Mouse (Mus musculus) kidney, postnatal 36 days (tissue): ENCODE results near the gene Mgst2.

Experiments used
- DNase-seq, 2 experiments: peaks; one replicate each; pipeline ENCODE4 v3.0.0; 2021 to 2022; ENCODE audit warnings: mixed read lengths in 2 of 2

The Mgst2 gene

DNA sequence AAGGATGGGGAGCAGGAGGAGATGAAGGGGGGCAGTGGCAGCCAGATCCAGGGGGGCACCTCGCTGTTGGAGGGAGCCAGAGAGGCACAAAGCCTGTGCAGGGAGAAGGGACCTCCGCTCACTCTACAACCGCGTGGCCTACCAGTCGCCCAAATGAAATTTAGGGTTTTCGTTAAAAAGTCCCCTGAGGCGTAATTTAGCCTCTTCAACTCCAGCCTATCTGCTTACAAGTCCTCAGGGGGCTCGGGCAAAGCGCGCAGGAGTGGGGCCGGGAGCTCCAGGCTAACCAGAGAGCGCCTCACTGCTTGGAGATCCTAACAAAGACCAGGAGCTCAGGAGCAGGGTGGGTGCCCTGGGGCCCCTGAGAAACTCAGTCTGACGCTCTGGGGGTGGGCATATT lies 41.8 kb downstream of the Mgst2 start:
- DNase-seq: no peak

GRCm38 (mm10) chr3:51702701-51703286 lies 42.6 kb downstream of the Mgst2 start:
- no peak for DNase-seq

DNA sequence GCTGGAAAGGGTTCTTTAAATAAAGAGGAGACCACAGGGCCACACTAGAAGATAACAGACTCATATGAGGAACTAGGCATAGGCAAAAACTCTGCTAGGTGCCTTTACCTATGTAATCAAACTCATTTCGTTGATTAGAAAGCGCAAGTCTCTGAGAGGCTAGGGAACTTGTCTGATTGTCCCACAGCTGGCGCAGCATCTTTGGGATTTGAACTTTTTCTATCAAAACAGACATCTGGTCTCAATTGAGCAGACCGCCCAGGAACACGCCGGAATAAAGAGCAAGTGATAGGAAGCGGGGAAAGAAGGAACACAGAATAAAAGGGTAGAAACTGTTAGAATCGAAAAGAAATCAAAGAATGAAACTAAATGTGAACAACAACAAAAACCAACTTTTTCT lies 43.3 kb downstream of the Mgst2 start:
- no peak for DNase-seq

- no peak for DNase-seq
Measured at GRCm38 (mm10) chr3:51705220-51705619, 45.1 kb downstream of the Mgst2 start.

- no peak for DNase-seq
Measured at GRCm38 (mm10) chr3:51708375-51708745, 48.2 kb downstream of the Mgst2 start.

DNA sequence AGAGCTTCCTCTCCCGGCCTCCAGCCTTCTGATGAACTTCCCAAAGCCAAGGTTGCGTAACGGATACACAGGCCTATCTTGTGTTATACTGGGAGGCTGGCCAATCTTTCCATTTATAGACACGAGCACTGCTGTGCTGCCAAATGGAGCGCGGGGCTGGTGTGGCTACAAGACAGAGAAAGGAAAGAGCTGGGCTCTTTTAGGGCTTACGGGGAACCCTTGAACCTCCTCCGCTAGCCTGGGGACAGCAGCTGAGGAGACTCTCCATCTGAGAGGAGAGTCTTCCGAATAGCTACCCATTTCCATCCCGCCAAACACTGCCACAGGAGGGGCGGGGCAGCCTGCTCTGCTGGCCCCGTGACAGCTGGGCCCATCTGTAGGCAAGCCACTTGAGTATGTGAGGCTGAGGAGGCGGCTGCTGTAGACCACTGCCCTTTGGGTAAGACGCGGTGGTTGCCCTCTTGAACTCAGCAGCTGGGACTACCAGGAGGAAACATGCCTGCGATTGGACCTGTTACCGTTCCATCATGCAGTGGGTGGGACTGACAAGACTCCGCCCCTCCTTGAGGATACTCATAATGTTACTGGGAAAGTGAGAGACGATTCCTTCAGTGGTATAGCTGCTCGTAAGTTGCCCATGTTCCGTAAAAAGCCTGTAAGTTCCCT lies 48.7 kb downstream of the Mgst2 start:
- DNase-seq: peak; percentile 83 to 93

DNA sequence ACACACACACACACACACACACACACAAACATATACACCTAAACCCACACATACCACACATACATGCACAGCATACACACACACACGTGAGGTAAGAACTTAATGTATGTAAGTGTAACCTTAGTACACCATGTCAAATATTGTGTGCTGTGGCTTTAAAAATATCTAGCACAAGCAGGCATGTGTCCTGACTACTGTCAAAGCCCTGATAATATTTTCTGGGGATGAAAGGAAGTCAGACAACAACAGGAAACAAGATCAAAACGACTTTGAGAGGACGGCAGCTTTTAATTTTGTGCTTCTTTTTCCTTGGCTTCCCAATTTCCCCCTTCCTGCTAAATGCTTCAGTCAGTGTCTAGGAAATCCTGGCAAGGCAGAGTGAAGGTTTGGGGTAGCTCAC lies 52.2 kb downstream of the Mgst2 start:
- DNase-seq: no peak

- no peak for DNase-seq
Measured at GRCm38 (mm10) chr3:51713233-51713632, 53.1 kb downstream of the Mgst2 start.

DNA sequence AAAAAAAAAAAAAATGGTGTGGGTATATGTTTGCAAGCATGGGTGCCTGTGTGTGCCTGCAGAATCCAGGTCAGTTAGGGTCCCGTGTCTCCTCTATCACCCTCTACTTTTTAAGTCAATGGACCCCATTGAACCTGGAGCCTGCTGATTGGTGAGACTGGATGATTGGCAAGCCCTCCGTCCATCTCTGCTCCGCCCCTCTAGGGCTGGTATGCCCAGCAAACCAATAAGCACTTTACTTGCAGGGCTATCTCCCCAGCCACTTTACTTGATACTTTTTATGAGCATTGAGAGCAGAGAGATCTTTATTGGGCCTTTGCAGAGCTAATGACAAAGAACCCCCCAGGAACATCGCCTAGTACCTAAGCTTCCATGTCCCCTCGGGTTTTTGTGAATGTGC lies 54.3 kb downstream of the Mgst2 start:
- DNase-seq: no peak

- no peak for DNase-seq
Measured at GRCm38 (mm10) chr3:51717455-51717854, 57.3 kb downstream of the Mgst2 start.

DNA sequence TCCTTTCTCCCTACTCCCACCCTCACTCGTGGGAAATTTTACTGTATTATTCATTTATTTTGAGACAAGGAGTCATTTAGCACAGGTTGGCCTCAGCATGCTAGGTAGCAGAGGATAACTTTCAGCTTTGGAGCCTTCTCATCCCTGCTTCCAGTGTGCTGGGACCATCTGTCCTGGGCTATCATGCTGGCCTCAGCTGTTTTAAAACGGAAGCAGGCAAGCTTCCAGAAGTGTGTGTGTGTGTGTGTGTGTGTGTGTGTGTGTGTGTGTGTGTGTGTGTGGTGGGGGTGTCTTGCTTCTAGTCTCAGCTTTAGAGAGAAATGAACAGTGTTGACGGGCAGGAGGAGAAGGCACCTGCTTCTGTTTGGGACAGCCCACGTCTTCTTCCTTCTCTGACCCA lies 57.7 kb downstream of the Mgst2 start:
- DNase-seq: peak in 1 of 2 experiments; percentile 29

- DNase-seq: no peak
Measured at GRCm38 (mm10) chr3:51719373-51719772, 59.2 kb downstream of the Mgst2 start.

GRCm38 (mm10) chr3:51719982-51720381 lies 59.8 kb downstream of the Mgst2 start:
- no peak for DNase-seq

DNA sequence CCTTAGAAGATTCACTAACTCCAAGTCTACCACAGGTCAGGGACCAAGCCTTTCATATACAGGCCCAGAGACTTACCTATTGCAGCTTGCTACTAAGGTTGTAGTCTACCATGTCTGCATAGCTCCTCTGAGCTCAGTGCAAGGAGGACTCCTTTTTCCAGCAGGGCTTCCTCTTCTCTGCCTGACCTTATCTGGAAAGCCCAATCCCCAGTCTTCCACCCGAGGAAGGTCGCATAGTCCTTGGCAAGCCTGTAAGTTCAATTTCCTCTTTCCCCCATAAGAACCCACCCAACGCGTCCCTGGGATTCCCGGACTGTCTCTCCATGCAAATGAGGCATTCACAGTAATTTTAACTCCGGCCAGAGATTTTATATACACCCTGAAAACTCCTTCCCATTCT lies 66.1 kb downstream of the Mgst2 start:
- no peak for DNase-seq

DNA sequence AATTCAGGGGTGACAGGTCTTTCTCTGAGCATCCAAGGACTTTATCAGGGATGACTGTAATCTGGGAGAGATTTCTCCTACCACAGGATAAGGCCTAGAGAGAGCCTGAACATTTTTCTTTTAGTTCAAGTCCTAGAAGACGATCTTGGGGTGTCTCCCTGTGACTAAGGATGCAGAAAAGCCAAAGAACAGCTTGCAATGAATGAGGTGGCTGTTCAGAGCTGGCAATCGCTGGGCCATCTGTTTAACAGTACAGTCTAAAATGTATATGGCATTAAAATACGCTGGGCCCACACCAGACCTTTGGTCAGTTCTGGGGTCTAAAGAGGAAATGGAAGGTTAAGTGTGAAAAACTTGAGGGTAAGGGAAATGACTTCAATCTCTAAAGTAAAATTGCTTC lies 67.3 kb downstream of the Mgst2 start:
- no peak for DNase-seq

- no peak for DNase-seq
Measured at GRCm38 (mm10) chr3:51727968-51728367, 67.8 kb downstream of the Mgst2 start.

DNA sequence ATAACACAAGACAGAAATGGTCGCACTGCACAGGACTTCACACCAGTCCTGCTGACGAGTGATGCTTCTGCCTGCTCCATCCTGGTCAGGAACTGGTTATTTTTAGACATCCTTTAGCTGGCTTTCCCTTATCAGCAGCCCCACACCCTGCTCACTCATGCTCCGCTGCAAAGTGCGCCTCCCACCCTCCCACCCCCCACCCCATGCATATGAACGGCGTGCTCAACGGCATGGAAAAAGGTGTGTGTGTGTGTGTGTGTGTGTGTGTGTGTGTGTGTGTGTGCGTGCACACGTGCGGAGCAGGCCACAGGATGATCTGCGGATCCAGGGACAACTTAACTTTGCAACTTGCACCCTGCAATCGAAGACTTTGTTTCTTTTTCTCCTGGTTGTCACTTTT lies 68.3 kb downstream of the Mgst2 start:
- no peak for DNase-seq

GRCm38 (mm10) chr3:51729109-51729918 lies 69.2 kb downstream of the Mgst2 start:
- no peak for DNase-seq

DNA sequence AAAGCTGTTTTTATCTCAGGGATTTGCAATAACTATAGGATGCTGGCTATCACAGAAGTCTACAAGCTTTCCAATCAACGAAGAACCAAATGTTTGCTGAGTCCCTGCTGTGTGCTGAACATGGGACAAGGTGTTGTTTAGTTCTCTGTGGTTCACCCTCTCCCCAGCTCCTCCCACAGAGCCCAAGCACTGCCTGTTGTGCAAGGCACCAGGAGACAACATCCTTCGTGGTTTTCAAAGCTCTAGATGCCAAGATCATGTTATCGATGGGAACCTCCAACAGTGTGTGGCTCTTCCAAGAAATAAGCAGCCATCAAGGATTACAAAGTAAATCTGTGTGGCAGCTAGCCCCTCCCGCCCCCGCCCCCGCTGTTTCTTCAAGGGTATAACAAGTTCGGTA lies 70.5 kb downstream of the Mgst2 start:
- DNase-seq: no peak

DNA sequence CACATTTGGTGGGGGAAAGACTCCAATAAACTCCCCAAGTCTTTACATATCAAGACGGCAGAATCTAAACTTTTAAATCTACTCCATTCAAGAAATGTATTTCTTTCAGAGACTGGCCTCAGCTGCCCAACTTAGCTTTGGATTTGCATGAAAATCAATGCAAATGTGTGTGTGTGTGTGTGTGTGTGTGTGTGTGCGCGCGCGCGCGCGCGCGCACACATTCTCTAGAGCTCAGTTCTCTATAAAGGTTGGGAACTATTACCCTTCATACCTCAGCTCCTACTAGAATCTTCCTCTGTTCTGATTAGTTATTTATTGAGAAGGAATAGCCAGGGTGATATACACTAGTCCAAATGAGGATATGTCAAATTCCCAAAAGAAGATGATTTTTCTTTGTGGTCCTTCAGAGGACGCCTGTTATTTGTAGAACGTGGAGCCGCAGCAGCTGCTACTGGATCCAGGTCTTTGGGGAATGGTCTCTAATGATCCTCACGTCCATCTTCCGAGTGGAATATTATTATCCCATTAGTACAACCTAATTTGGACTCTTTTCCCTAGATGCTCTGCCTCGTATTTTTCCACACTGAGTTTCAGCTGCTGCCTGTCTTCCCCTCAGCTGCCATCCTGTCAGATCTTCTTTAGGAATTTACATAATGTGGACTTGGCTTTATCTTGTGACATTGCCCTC lies 71.9 kb downstream of the Mgst2 start:
- DNase-seq: no peak
